Mouse (Mus musculus) kidney, embryonic 14.5 days (tissue): ENCODE data around the gene Mill1. TPM values are rescaled to one million over a fixed set of nuclear protein-coding genes. Genes with fewer than 3 reads are reported as not detected.

ENCODE experiments used
- polyA plus RNA-seq: library from polyadenylated mRNA; unstranded; fragments of >200 nt; fragmentation: Nextera tagmentation; extraction: Ambion mirVana; gene quantifications from 2 replicates; pipeline ENCODE4 v1.2.1, GENCODE M21; 2014

Mill1 gene
- polyA plus RNA-seq, 1 experiment from 2014 or later, result not detected

Other genes with a start within 250 kb of the Mill1 start
- gene Ceacam13, start 235.5 kb upstream of the Mill1 start, polyA plus RNA-seq, result not detected in 2 replicates
- gene Ceacam12, start 179.4 kb upstream of the Mill1 start, polyA plus RNA-seq, result not detected in 2 replicates
- not detected in 2 replicates for gene Igfl3, start 68.9 kb upstream of the Mill1 start, polyA plus RNA-seq
- not detected in 2 replicates for gene Psg18, start 109.7 kb downstream of the Mill1 start, polyA plus RNA-seq
- gene Psg28, start 186.7 kb downstream of the Mill1 start, polyA plus RNA-seq, result not detected in 2 replicates
- gene Psg26, start 238.8 kb downstream of the Mill1 start, polyA plus RNA-seq, result not detected in 2 replicates